26 mouse cellular contexts compared by ENCODE assay signal in genomic region chr13:96527856-96528255, GRCm38 (mm10). TPM values are rescaled to one million over a fixed set of nuclear protein-coding genes. Genes with fewer than 3 reads are reported as not detected.
"Had no signal": no experiment of that assay in that cellular context is flagged by ENCODE, and none has a peak within 500 bp of the region (broad histone marks: within the 10 kb centered on the region; RNA-seq: fewer than 3 reads in every experiment).

No protein-coding gene starts in this region.

- ATAC-seq: hindbrain, embryonic 16.5 days; inflammation-experienced regulatory T-cells, adult 6 months; intestine, embryonic 16.5 days had no signal

- DNase-seq: gastrocnemius, postnatal 14 days; gastrocnemius, postnatal 36 days; heart, adult 18-20 months; heart, postnatal 10 days; heart, postnatal 4 days; kidney, adult 11 months; kidney, adult 2 months; kidney, adult 9 months; kidney, postnatal 14 days; kidney, postnatal 36 days; layer of hippocampus, adult 9-11 months; liver; liver, embryonic 13.5 days had no signal

RNA-seq across cellular contexts. Expression of gene Gm17622, which starts 37.3 kb away (rescaled TPM):
- total RNA-seq: gastrocnemius, adult 18-20 months; gastrocnemius, adult 8-10 months; gastrocnemius, postnatal 14 days; gastrocnemius, postnatal 36 days; heart, adult 18-20 months; heart, adult 8-10 months; heart, postnatal 10 days; heart, postnatal 25 days; heart, postnatal 4 days; layer of hippocampus, adult 18-20 months; layer of hippocampus, adult 8-10 months; layer of hippocampus, postnatal 25 days; left cerebral cortex, adult 2 months; left cerebral cortex, postnatal 14 days; left cerebral cortex, postnatal 36 days had no signal

RNA-seq across cellular contexts. Expression of gene Ankdd1b, which starts 56.9 kb away (rescaled TPM):
- total RNA-seq: layer of hippocampus, postnatal 25 days had no signal
